Mouse (Mus musculus) lung, embryonic 16.5 days (tissue): ENCODE measurements around the gene Stk24. TPM values are rescaled to one million over a fixed set of nuclear protein-coding genes. Genes with fewer than 3 reads are reported as not detected.

Source experiments
- ATAC-seq: fragments of 200-750 bp; cut with Nextera tagmentation; 2 replicates; pipeline ENCODE4 v1.8.0; 2017; ENCODE audit warnings: low read depth, mild to moderate bottlenecking, moderate library complexity
- H3K27ac ChIP-seq: fragments of 300-500 bp; sonication (generic); 2 replicates; pipeline ENCODE4 v1.5.1; 2014; ENCODE audit warnings: mild to moderate bottlenecking, control low read depth, low read length
- H3K27me3 ChIP-seq: fragments of 300-500 bp; sonication (generic); 2 replicates; pipeline ENCODE4 v1.6.1; 2014; ENCODE audit warnings: low read depth, low read length, mixed read lengths; ENCODE audit not compliant: control insufficient read depth, insufficient read depth
- H3K36me3 ChIP-seq: fragments of 300-500 bp; sonication (generic); 2 replicates; pipeline ENCODE4 v1.6.1; 2014; ENCODE audit warnings: low read length; ENCODE audit not compliant: control insufficient read depth, insufficient read depth
- H3K4me1 ChIP-seq: fragments of 300-500 bp; sonication (generic); replicated peaks from 2 replicates; pipeline ENCODE4 v1.6.1; 2014; ENCODE audit warnings: low read length, mixed read lengths; ENCODE audit not compliant: control insufficient read depth, insufficient read depth
- H3K4me2 ChIP-seq: fragments of 300-500 bp; sonication (generic); 2 replicates; pipeline ENCODE4 v1.6.1; 2014; ENCODE audit warnings: low read depth, low read length, control low read depth
- H3K4me3 ChIP-seq: fragments of 300-500 bp; sonication (generic); 2 replicates; pipeline ENCODE4 v1.5.1; 2014; ENCODE audit warnings: mild to moderate bottlenecking, low read length, control low read depth
- H3K9ac ChIP-seq: fragments of 300-500 bp; sonication (generic); 2 replicates; pipeline ENCODE4 v1.6.1; 2014; ENCODE audit warnings: low read length, control low read depth
- H3K9me3 ChIP-seq: fragments of 300-500 bp; sonication (generic); 2 replicates; pipeline ENCODE4 v1.6.1; 2016; ENCODE audit warnings: low read length; ENCODE audit not compliant: control insufficient read depth
- WGBS: fragments of 180-500 bp; shearing (Covaris S2); extraction: QIAGEN DNeasy Blood & Tissue Kit; methylation state at CpG from one replicate; pipeline ENCODE4 v1.1.7; 2014; 5-methylcytosine and 5-hydroxymethylcytosine counted together
- polyA plus RNA-seq: library from polyadenylated mRNA; unstranded; fragments of >200 nt; fragmentation: Nextera tagmentation; extraction: Ambion mirVana; gene quantifications from 2 replicates; pipeline ENCODE4 v1.2.1, GENCODE M21; 2015

Stk24 gene
- polyA plus RNA-seq, 1 experiment from 2014 or later: 35.9 TPM

DNA sequence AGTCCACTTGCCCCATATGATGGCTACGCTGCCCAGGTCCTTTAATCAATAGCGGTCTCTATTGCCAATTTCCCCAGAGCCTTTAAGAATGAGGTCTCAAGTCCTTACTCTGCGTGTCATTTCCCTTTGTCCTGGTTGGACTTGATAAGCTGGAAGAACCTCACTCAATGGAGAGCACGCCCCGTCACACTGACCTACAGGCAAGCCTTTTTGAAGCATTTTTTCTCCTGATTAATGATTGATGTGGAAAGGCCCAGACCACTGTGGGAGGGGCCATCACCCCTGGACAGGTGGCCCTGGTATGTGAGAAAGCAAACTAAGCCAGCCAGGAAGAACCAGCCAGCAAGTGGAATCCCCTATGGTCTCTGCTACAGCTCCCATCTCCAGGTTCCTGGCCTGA is 81.3 kb downstream of the Stk24 start:
- H3K27ac ChIP-seq: no peak overlapping the region
- 70% methylated on average over 5 of the region's 5 CpGs for WGBS
- ATAC-seq: no peak
- H3K4me3 ChIP-seq: no peak overlapping the region
- H3K9me3 ChIP-seq: no peaks in the 10 kb centered on the region
- H3K9ac ChIP-seq: no peak overlapping the region
- no peak overlapping the region for H3K4me2 ChIP-seq
- 0 out of 2 replicates have a peak, but pooled peaks cover 4% of the 10 kb centered on the region for H3K4me1 ChIP-seq
- peaks cover 14% of the 10 kb centered on the region for H3K36me3 ChIP-seq
- no peaks in the 10 kb centered on the region for H3K27me3 ChIP-seq

- 94% methylated on average over 6 of the region's 6 CpGs for WGBS
- 0 out of 2 replicates have a peak, but pooled peaks cover 3% of the 10 kb centered on the region for H3K4me1 ChIP-seq
- no peak overlapping the region for H3K4me2 ChIP-seq
- no peaks in the 10 kb centered on the region for H3K27me3 ChIP-seq
- ATAC-seq: no peak
- H3K9ac ChIP-seq: no peak overlapping the region
- no peaks in the 10 kb centered on the region for H3K9me3 ChIP-seq
- peaks cover 24% of the 10 kb centered on the region for H3K36me3 ChIP-seq
- no peak overlapping the region for H3K27ac ChIP-seq
- no peak overlapping the region for H3K4me3 ChIP-seq
Measured at GRCm38 (mm10) chr14:121297103-121297502, 82.7 kb downstream of the Stk24 start.

GRCm38 (mm10) chr14:121294484-121294883 is 85.3 kb downstream of the Stk24 start:
- peak; percentile 64; the same call in 1 of the 2 replicates for ATAC-seq
- no peak overlapping the region for H3K4me2 ChIP-seq
- H3K9me3 ChIP-seq: no peaks in the 10 kb centered on the region
- no peak overlapping the region for H3K4me3 ChIP-seq
- peaks cover 28% of the 10 kb centered on the region for H3K36me3 ChIP-seq
- no peak overlapping the region for H3K27ac ChIP-seq
- H3K4me1 ChIP-seq: 0 out of 2 replicates have a peak, but pooled peaks cover 3% of the 10 kb centered on the region
- H3K9ac ChIP-seq: no peak overlapping the region
- H3K27me3 ChIP-seq: no peaks in the 10 kb centered on the region
- 56% methylated on average over 12 of the region's 12 CpGs for WGBS

- H3K9ac ChIP-seq: no peak overlapping the region
- H3K4me2 ChIP-seq: no peak overlapping the region
- whole genome bisulfite sequencing: 94% methylated on average over 3 of the region's 3 CpGs
- no peaks in the 10 kb centered on the region for H3K27me3 ChIP-seq
- ATAC-seq: no peak
- peaks cover 33% of the 10 kb centered on the region for H3K36me3 ChIP-seq
- 0 out of 2 replicates have a peak, but pooled peaks cover 3% of the 10 kb centered on the region for H3K4me1 ChIP-seq
- H3K9me3 ChIP-seq: no peaks in the 10 kb centered on the region
- H3K4me3 ChIP-seq: no peak overlapping the region
- no peak overlapping the region for H3K27ac ChIP-seq
Measured at GRCm38 (mm10) chr14:121292391-121292790, 87.4 kb downstream of the Stk24 start.

DNA sequence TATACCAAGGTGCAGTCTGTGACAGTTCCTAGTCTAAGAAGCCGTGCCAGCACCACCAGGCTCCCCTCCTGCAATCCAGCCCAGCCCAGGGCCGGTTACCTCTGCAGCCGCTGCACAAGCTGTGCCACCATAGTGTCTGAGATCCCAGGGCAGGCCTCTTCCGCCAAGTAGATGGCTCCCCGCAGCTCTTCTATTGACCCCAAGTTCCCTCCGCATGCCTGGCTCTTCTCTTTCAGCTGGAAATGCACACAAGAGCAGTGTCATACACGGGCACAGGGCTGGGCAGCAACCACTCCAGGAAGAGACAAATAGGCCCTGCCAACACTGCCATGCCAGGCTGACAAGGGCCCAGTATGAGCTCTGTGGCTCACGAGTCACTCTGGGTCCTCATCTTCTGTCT is 87.9 kb downstream of the Stk24 start:
- WGBS: 93% methylated on average over 8 of the region's 8 CpGs
- H3K36me3 ChIP-seq: peaks cover 34% of the 10 kb centered on the region

GRCm38 (mm10) chr14:121285379-121286120 is 94.3 kb downstream of the Stk24 start:
- peaks cover 43% of the 10 kb centered on the region for H3K36me3 ChIP-seq
- no peak for ATAC-seq
- no peaks in the 10 kb centered on the region for H3K9me3 ChIP-seq
- H3K27me3 ChIP-seq: no peaks in the 10 kb centered on the region
- WGBS: 90% methylated on average over 14 of the region's 14 CpGs
- no peak overlapping the region for H3K4me2 ChIP-seq
- no peak overlapping the region for H3K4me3 ChIP-seq
- no peaks in the 10 kb centered on the region for H3K4me1 ChIP-seq
- no peak overlapping the region for H3K27ac ChIP-seq
- H3K9ac ChIP-seq: no peak overlapping the region

More for the DNA sequence above, 87.9 kb downstream of the Stk24 start:
- Histone ChIP-seq H3K9ac (no peak overlapping the region), H3K4me2 (no peak overlapping the region), H3K27me3 (no peaks in the 10 kb centered on the region), H3K4me1 (0 out of 2 replicates have a peak, but pooled peaks cover 3% of the 10 kb centered on the region), H3K9me3 (no peaks in the 10 kb centered on the region), H3K27ac (no peak overlapping the region), H3K4me3 (no peak overlapping the region)
- no peak for ATAC-seq

DNA sequence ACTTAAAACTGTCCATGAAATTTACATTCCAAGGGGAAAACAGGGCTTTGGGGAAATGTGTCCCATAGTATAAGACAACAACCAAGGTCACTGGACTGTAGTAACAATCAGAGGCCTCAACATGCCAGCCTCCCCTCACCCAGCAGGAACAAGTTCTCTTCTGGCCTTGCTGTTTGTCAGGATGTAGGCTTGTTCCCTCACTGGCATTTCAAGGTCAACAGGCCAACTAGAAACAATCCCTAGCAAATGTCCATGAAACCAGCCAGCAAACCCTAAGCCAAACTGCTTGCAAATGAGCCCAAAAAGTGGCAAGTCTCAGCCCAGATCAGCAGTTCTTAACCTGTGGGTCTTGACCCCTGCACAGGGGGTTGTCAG is 98.5 kb downstream of the Stk24 start:
- Histone ChIP-seq H3K9ac (no peak overlapping the region), H3K4me2 (no peak overlapping the region), H3K27me3 (no peaks in the 10 kb centered on the region), H3K27ac (no peak overlapping the region), H3K9me3 (no peaks in the 10 kb centered on the region), H3K4me1 (no peaks in the 10 kb centered on the region), H3K36me3 (peaks cover 41% of the 10 kb centered on the region), H3K4me3 (no peak overlapping the region)
- no peak for ATAC-seq

GRCm38 (mm10) chr14:121280601-121281335 is 99.0 kb downstream of the Stk24 start:
- WGBS: 65% methylated on average over 16 of the region's 16 CpGs
- H3K27ac ChIP-seq: no peak overlapping the region
- H3K9ac ChIP-seq: no peak overlapping the region
- no peak overlapping the region for H3K4me3 ChIP-seq
- no peaks in the 10 kb centered on the region for H3K4me1 ChIP-seq
- no peak overlapping the region for H3K4me2 ChIP-seq
- no peak for ATAC-seq
- H3K36me3 ChIP-seq: peaks cover 37% of the 10 kb centered on the region
- no peaks in the 10 kb centered on the region for H3K9me3 ChIP-seq
- no peaks in the 10 kb centered on the region for H3K27me3 ChIP-seq

- no peaks in the 10 kb centered on the region for H3K4me1 ChIP-seq
- no peaks in the 10 kb centered on the region for H3K27me3 ChIP-seq
- H3K9me3 ChIP-seq: no peaks in the 10 kb centered on the region
- ATAC-seq: peak; percentile 76
- H3K4me3 ChIP-seq: no peak overlapping the region
- no peak overlapping the region for H3K4me2 ChIP-seq
- H3K36me3 ChIP-seq: peaks cover 31% of the 10 kb centered on the region
- no peak overlapping the region for H3K27ac ChIP-seq
- no peak overlapping the region for H3K9ac ChIP-seq
- 25% methylated on average over 6 of the region's 6 CpGs for WGBS
Measured at GRCm38 (mm10) chr14:121279106-121279505, 100.7 kb downstream of the Stk24 start.
